Mouse (Mus musculus) frontal cortex, postnatal 36 days (tissue): ENCODE results near the gene Lipa.

ENCODE experiments used
- DNase-seq, 2 experiments: peaks; one replicate each; pipeline ENCODE4 v3.0.0; 2022; ENCODE audit warnings: low spot score in 2 of 2

The Lipa gene

GRCm38 (mm10) chr19:34526941-34527682, at the start of gene Lipa:
Gene Lipa (minus strand): TSS chr19:34527474.
- DNase-seq, result peak; percentile 91 to 93

GRCm38 (mm10) chr19:34573650-34574049, 46.4 kb upstream of the Lipa start:
- DNase-seq, result no peak

- no peak for DNase-seq
These were observed 43.8 kb upstream of the Lipa start for GRCm38 (mm10) chr19:34571080-34571479.

- no peak for DNase-seq
These were observed 42.7 kb upstream of the Lipa start for GRCm38 (mm10) chr19:34569896-34570476.

GRCm38 (mm10) chr19:34568988-34569895, 42.0 kb upstream of the Lipa start:
- DNase-seq, result no peak

GRCm38 (mm10) chr19:34566178-34566784, 39.0 kb upstream of the Lipa start:
- no peak for DNase-seq

GRCm38 (mm10) chr19:34562556-34562955, 35.3 kb upstream of the Lipa start:
- DNase-seq, result no peak

GRCm38 (mm10) chr19:34556621-34557020, 29.3 kb upstream of the Lipa start:
- no peak for DNase-seq

- DNase-seq, result no peak
These were observed 26.8 kb upstream of the Lipa start for GRCm38 (mm10) chr19:34554061-34554460.

GRCm38 (mm10) chr19:34553522-34553921, 26.2 kb upstream of the Lipa start:
- DNase-seq, result no peak

- DNase-seq, result no peak
These were observed 25.7 kb upstream of the Lipa start for GRCm38 (mm10) chr19:34553021-34553420.

- DNase-seq, result no peak
These were observed 24.7 kb upstream of the Lipa start for GRCm38 (mm10) chr19:34551981-34552380.

- peak; percentile 55 to 74 for DNase-seq
These were observed 23.4 kb upstream of the Lipa start, which contains the start of gene Ifit2 for GRCm38 (mm10) chr19:34550534-34551223. Gene Ifit2 (plus strand): TSS chr19:34550694.

- DNase-seq, result no peak
These were observed 22.9 kb upstream of the Lipa start for GRCm38 (mm10) chr19:34550205-34550533.

- peak; percentile 70 to 78 for DNase-seq
These were observed 20.7 kb upstream of the Lipa start for GRCm38 (mm10) chr19:34547976-34548375.

- DNase-seq, result no peak
These were observed 18.9 kb upstream of the Lipa start for GRCm38 (mm10) chr19:34546211-34546610.

GRCm38 (mm10) chr19:34539422-34539821, 12.1 kb upstream of the Lipa start:
- no peak for DNase-seq

GRCm38 (mm10) chr19:34532061-34532751, 4.9 kb upstream of the Lipa start:
- no peak for DNase-seq

GRCm38 (mm10) chr19:34526321-34526923, 852 bp downstream of the Lipa start:
- no peak for DNase-seq

- no peak for DNase-seq
These were observed 2.6 kb downstream of the Lipa start for GRCm38 (mm10) chr19:34524646-34525045.
